Mouse (Mus musculus): ENCODE measurements around the gene Ap1g2. TPM values are rescaled to one million over a fixed set of nuclear protein-coding genes. Genes with fewer than 3 reads are reported as not detected.

Ap1g2 gene
- total RNA-seq, 2 experiments from 2014 or later = 15.7 to 19.4 TPM

GRCm38 (mm10) chr14:55092011-55092577, 14.3 kb downstream of the Ap1g2 start, which contains the start of gene Zfhx2:
Gene Zfhx2 (minus strand): TSS chr14:55092324.
- peak; percentile 85 to 93 for DNase-seq (ENCODE audit: extremely low spot score in 1 of 2, low spot score in 1 of 2)

GRCm38 (mm10) chr14:55091209-55091865, 15.1 kb downstream of the Ap1g2 start:
- DNase-seq (ENCODE audit: extremely low spot score in 1 of 2, low spot score in 1 of 2) = no peak

- no peak for DNase-seq (ENCODE audit: extremely low spot score in 1 of 2, low spot score in 1 of 2)
Observed at GRCm38 (mm10) chr14:55089199-55089947, 17.0 kb downstream of the Ap1g2 start.

DNA sequence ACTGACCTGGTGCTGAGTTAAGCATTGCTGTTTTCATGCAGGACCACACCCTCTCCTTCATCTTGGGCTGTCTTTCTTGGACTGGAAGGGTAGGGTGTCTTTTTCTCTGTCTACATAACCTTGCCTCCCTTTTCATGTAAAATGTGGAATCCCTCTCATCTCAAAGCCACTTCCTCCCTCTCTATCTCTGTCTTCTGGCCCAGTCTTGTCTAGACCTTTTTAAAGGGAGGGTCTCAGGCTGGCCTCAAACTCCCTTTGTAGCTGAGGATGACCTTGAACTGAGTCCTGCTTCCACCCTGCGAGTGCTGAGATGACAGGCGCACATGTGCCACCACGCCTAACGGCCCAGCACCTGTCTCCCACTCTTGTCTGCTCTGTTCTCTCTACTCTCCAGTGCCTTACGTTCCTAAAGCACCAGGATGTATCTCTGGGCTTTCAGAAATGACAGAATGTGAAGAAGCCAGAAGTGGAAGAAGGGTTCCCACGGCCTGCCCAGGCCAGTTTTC, 20.3 kb downstream of the Ap1g2 start:
- no peak for DNase-seq (ENCODE audit: extremely low spot score in 1 of 2, low spot score in 1 of 2)

DNA sequence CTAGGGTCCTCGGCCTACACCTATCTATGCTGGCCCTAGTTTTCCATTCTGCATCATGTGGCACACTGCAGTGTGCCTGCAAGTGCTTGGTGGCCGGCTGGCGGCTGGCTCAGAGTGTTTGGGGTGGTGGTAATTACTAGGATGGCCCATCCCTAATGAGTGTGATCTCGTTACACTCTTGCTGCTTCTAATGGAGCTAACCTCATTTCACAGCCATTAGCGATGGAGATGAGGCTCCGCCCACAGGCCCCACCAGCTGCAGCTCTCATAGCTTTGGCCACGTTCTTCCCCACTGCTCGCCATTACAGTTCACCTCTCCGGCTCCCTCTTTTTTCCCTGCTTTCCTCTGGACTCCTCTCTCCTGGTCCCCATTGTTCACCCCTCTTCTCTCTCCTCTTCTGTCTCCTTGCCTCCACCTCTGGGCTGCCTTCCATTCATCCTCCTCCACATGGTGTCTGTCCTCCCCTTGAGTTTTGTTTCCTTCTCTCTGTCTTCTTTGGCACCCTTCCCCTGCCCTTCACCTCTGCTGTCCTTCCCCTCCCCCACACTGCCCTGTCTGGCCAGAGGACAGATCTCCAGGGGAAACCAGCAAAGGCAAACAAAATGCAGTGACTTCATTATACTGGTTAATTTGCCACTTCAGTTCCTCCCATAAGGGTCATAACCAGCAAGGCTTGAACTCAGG, 20.9 kb downstream of the Ap1g2 start:
- DNase-seq (ENCODE audit: extremely low spot score in 1 of 2, low spot score in 1 of 2) = no peak

GRCm38 (mm10) chr14:55083481-55083880, 22.9 kb downstream of the Ap1g2 start:
- no peak for DNase-seq (ENCODE audit: extremely low spot score in 1 of 2, low spot score in 1 of 2)

GRCm38 (mm10) chr14:55081105-55081504, 25.3 kb downstream of the Ap1g2 start:
- DNase-seq (ENCODE audit: extremely low spot score in 1 of 2, low spot score in 1 of 2) = no peak

DNA sequence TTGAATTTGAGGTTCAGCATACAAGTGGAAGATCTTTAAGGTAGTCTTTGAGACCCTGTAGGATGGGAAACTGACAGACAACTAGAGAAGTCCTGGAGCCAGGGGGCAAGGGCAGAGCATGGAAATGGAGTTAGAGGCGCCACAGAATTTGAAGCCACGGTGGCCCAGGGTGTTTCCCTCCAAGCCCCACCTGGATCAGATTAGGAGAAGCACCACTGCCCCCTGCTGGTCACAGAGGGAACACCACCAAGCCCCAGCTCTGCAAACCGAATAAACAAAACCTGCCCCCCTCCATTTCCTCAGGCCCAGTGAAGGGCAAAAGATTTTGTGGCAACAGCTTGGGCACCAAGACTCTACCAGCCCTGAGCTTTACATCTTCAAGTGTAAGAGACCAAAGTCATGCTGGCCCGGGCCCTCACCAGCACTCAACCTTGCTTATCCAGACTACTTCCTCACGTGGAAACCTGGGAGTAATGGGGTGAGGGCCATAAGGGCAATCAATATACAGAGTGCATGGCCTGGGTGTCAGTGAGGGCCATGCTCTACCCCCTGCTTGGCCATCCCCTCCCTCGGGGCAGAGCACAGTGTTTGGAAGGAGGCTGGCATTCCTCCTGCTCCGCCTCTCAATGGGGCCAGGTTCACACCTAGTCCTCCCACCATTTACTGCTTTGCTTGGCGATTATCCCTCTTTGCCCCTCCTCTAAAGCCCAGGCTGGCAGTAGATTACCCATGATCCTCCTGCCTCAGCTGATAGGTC, 27.0 kb downstream of the Ap1g2 start:
- peak in 1 of 2 experiments; percentile 88 for DNase-seq (ENCODE audit: extremely low spot score in 1 of 2, low spot score in 1 of 2)

- DNase-seq (ENCODE audit: extremely low spot score in 1 of 2, low spot score in 1 of 2) = no peak
Observed at GRCm38 (mm10) chr14:55078366-55078989, 27.9 kb downstream of the Ap1g2 start.

- DNase-seq (ENCODE audit: extremely low spot score in 1 of 2, low spot score in 1 of 2) = no peak
Observed at GRCm38 (mm10) chr14:55077481-55078365, 28.7 kb downstream of the Ap1g2 start.

DNA sequence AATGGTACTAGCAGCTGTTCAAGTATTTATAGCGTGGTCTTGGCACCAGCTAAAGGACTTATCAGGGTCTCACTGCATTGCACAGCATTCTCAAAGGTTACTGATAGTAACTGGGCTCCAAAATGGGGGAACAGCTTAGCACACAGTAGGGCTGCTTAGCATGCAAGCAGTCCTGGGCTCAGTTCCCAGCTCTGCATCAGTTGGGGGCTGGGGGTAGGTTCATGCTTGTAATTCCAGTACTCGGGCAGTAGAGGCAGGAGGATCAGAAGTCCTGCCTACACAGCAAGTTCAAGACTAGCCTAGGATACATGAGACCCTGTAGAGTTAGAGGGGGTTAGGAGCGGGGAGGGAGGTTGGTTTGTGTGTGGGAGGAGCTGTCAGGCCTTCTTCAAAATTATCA, 29.4 kb downstream of the Ap1g2 start:
- DNase-seq (ENCODE audit: extremely low spot score in 1 of 2, low spot score in 1 of 2) = no peak

DNA sequence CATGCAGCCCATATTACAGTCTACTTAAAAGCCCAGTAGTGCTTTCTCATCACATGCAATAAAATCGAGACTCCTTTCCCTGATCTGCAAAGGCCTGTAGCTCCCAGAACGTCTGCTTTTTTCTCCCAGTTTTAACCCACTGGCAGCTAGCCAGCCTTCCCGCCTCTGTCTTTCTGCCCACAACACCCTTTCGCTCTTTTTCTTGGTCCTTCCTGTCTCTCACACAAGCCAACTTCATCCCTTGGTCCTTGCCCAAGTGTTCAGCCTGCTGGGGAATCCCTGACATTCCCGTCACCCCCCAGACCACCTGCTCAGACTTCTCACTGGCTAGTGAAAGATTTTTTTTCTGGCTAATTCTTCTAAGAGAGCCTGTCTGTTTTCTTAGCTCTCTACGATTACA, 30.2 kb downstream of the Ap1g2 start:
- no peak for DNase-seq (ENCODE audit: extremely low spot score in 1 of 2, low spot score in 1 of 2)

GRCm38 (mm10) chr14:55074416-55074815, 32.0 kb downstream of the Ap1g2 start:
- DNase-seq (ENCODE audit: extremely low spot score in 1 of 2, low spot score in 1 of 2) = no peak

DNA sequence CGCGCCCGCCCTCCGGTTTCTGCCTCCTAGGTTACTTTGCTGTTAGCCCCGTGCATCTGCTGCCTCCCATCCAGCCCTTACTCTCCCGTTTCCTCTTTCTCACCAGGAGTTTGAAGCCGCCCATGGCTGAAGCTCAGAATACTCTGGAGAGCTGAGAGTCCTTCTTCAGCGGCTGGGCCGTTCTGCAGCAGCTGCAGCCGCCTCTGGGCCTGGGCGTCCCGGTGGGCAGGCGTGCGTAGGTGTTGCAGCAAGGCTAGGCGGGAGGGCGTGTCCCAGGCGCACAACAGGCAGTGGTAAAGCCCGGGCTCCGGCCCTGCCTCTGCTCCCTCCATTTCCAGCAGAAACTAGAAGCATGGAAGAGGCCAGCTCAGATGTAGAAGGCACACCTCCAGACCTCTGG, 34.6 kb downstream of the Ap1g2 start:
- no peak for DNase-seq (ENCODE audit: extremely low spot score in 1 of 2, low spot score in 1 of 2)

GRCm38 (mm10) chr14:55066042-55066441, 40.4 kb downstream of the Ap1g2 start:
- DNase-seq (ENCODE audit: extremely low spot score in 1 of 2, low spot score in 1 of 2) = peak in 1 of 2 experiments; percentile 40

DNA sequence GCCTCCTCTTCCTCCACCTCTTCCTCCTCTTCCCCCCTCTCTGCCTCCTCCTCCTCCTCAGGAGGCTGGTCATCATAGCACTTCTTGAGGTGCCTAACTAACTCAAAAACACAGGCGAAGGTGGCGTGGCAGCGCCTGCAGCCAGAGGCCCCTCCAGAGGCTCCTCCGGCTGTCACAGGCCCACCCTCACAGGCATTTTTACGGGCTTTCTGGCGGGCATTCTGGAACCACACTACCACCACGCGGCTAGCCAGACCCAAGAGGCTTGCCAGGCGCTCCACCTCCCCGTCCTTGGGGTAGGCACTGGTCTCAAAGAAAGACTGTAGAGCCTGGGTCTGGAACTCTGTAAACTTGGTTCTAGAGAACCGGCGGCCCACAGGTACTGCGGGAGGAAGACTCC, 41.0 kb downstream of the Ap1g2 start:
- DNase-seq (ENCODE audit: extremely low spot score in 1 of 2, low spot score in 1 of 2) = no peak

GRCm38 (mm10) chr14:55064481-55065370, 41.7 kb downstream of the Ap1g2 start:
- DNase-seq (ENCODE audit: extremely low spot score in 1 of 2, low spot score in 1 of 2) = peak in 1 of 2 experiments; percentile 35

Data from layer of hippocampus, postnatal 25 days (tissue).